8 mouse cellular contexts compared by ENCODE assay signal in the genomic region with DNA sequence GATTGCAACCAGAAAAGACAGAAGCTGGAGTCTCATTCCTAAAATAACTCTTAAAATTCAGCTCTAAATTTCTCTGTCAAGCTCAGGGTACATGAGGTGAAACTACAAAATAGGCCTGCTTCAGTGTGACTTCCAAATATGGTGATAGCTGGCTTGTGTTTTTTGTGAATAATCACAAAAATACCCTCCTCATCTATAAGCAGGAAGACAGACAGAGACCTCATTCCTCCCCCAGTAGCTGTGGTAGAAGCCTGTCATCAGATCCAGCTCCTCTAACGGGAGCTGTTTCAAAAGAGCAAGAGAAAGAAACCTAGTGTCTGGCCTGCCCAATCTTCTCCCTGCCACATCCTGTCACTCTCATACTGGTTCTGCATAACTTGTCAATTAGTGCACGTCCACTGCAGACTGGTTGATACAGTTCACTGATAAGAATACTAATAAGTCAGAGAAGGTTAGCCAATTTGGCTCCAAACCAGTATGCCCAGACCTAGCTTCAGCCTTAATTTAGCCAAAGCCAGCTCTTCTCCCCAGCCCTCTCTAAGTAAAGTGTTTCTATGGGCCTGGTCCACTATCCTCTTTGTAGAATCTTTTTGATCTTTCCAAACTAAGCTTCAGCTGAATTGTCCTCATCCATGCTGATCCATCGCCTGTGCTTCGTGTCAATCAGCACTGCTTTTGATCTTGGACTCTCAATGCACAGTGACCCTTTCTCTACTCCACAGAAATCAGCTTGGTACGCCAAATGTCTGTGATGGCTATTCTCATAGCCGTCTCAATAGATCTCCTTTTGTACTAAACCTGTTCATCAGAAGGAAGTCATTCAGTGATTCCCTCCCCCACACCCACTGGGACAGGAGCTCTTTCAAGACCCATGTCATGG.
DNase-seq lines count a peak whose midpoint lies in the region; ATAC-seq lines count a peak whose summit lies in the region.

No protein-coding gene starts in this region.

- peak overlapping the region; percentile 56; the same call in 1 of the 2 replicates for H3K27ac ChIP-seq in kidney, embryonic 16.5 days (ENCODE audit: low read length)
- no peak overlapping the region for H3K27ac ChIP-seq in kidney, embryonic 14.5 days (ENCODE audit: low read depth, low read length)

- no peaks in the 10 kb centered on the region for H3K36me3 ChIP-seq in kidney, embryonic 16.5 days (ENCODE audit: insufficient read depth, low read length)
- H3K36me3 ChIP-seq in kidney, embryonic 14.5 days (ENCODE audit: control insufficient read depth, insufficient read depth, low read length) = no peaks in the 10 kb centered on the region

- no peak for ATAC-seq in kidney, embryonic 16.5 days (ENCODE audit: low FRiP score, low TSS enrichment)
- no peak for ATAC-seq in kidney, embryonic 14.5 days (ENCODE audit: low FRiP score, low TSS enrichment)

- no peaks in the 10 kb centered on the region for H3K27me3 ChIP-seq in kidney, embryonic 16.5 days (ENCODE audit: insufficient read depth, low read length)
- no peaks in the 10 kb centered on the region for H3K27me3 ChIP-seq in kidney, embryonic 14.5 days (ENCODE audit: control insufficient read depth, insufficient read depth, low read length)

- 63% methylated on average over 6 of the region's 6 CpGs for WGBS in kidney, embryonic 16.5 days
- WGBS in kidney, embryonic 14.5 days = 56% methylated on average over 6 of the region's 6 CpGs

- no peak overlapping the region for H3K4me3 ChIP-seq in kidney, embryonic 16.5 days (ENCODE audit: low read length)
- H3K4me3 ChIP-seq in kidney, embryonic 14.5 days (ENCODE audit: low read length) = no peak overlapping the region

- H3K9me3 ChIP-seq in kidney, embryonic 16.5 days (ENCODE audit: low read length) = no peaks in the 10 kb centered on the region
- no peaks in the 10 kb centered on the region for H3K9me3 ChIP-seq in kidney, embryonic 14.5 days (ENCODE audit: control insufficient read depth, low read length)

- H3K4me1 ChIP-seq in kidney, embryonic 16.5 days (ENCODE audit: insufficient read depth, low read length) = peaks cover 10% of the 10 kb centered on the region; the same call in 1 of the 2 replicates
- no peaks in the 10 kb centered on the region for H3K4me1 ChIP-seq in kidney, embryonic 14.5 days (ENCODE audit: control insufficient read depth, insufficient read depth, low read length)

- peak; percentile 45 for DNase-seq in embryo, embryonic 10 days (ENCODE audit: low spot score)
- no peak for DNase-seq in embryo, embryonic 11 days
- peak; percentile 32 to 62 for DNase-seq in right cerebral cortex, postnatal 10 days (ENCODE audit: low spot score in 2 of 2)
- no peak for DNase-seq in right cerebral cortex, postnatal 36 days (ENCODE audit: low spot score in 2 of 2)
- peak; percentile 6 for DNase-seq in yolk sac, embryonic 10.5 days (ENCODE audit: low spot score)
- DNase-seq in cerebellum, adult 9-10 months = no peak

- H3K4me2 ChIP-seq in kidney, embryonic 16.5 days (replicated peaks; ENCODE audit: low read depth, low read length) = no peak overlapping the region
- no peak overlapping the region for H3K4me2 ChIP-seq in kidney, embryonic 14.5 days (replicated peaks; ENCODE audit: low read depth, low read length)

- H3K9ac ChIP-seq in kidney, embryonic 16.5 days (replicated peaks; ENCODE audit: low read length) = no peak overlapping the region
- no peak overlapping the region for H3K9ac ChIP-seq in kidney, embryonic 14.5 days (ENCODE audit: low read depth, low read length)

Comparison
In these comparisons a context has a peak if more than half of its experiments do, and no peak if none do; other contexts are left out.
1. DNase-seq: peak in embryo, embryonic 10 days (single experiment), right cerebral cortex, postnatal 10 days (2 of 2) and yolk sac, embryonic 10.5 days (single experiment); none in embryo, embryonic 11 days (single experiment), right cerebral cortex, postnatal 36 days (0 of 2) and cerebellum, adult 9-10 months (single experiment).